Mouse (Mus musculus) bone marrow, adult 2 months (tissue): ENCODE data around the gene Maats1.

Experiments used
- CTCF ChIP-seq: fragments of 200-500 bp; IDR thresholded peaks from 2 replicates; pipeline ENCODE4 v1.5.1; 2011; ENCODE audit warnings: low read length, control low read depth; ENCODE audit not compliant: control insufficient read depth, insufficient read depth
- POLR2A ChIP-seq: fragments of 200-500 bp; IDR thresholded peaks from 2 replicates; pipeline ENCODE4 v1.6.1; 2011; ENCODE audit warnings: low read depth, mild to moderate bottlenecking, control low read depth, low read length, borderline replicate concordance; ENCODE audit not compliant: control insufficient read depth

DNA sequence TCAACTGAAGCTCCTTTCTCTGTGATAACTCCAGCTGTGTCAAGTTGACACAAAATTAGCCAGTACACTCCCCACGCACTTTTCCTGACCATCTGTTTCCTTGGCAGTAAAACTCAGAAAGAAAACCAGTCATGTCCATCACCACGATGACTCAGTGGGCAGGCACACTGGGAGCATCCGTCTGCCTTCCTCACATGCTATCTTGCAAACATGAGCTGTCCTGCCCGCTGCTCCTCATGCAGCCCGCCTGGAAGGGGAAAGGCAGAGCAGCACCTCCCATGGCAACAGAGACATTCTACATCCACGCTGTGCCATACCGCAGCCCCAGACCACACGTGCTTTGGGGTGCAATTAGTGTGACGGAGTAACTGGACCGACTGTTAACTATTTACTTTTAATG, 26.4 kb upstream of the Maats1 start:
- TF ChIP-seq CTCF (no peak), POLR2A (no peak)
